Mouse (Mus musculus): ENCODE measurements around the gene Agbl4.

Gene Agbl4

GRCm38 (mm10) chr4:111583562-111584237 lies 1186.2 kb downstream of the Agbl4 start:
- DNase-seq (ENCODE audit: low spot score in 2 of 2), result no peak

DNA sequence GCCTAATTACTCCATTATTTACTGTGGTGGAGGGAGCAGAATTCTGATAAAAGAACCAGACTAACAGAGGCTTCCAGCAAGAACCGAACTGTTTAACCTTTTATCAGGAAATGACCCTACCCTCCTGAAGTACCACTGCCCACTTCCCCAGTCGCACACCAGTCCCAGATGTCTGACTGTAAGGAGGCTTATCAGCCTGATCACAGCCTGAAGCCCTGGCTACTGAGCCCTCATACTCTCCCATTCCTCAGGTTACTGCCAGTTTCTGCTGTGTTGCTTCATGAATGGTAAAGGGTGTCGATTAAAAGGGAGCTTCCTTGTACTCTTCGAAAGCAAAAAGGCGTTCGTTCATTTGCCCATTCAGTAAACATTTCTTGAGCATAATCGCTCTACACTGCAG lies 1186.8 kb downstream of the Agbl4 start:
- no peak for DNase-seq (ENCODE audit: low spot score in 2 of 2)

DNA sequence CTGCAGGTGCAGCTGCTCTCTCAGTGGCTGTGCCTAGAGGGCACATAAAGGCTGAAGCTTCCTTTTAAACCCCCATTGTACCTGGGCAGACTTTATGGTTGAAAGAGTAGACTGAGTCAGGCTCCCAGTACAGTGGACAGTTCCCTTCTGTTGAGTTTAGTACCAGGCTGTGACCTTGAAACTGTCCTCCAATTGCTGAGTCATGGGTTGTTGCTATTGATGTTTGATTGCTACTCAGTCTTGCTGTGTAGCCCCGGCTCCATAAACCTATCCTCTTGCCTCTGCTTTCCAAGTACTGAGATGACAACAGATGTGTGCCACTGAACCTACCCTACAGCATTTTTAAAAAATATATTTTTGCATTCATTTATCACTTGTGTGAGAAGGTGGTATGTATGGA lies 1190.8 kb downstream of the Agbl4 start:
- DNase-seq (ENCODE audit: low spot score in 2 of 2), result no peak

GRCm38 (mm10) chr4:111589467-111590170 lies 1192.2 kb downstream of the Agbl4 start:
- no peak for DNase-seq (ENCODE audit: low spot score in 2 of 2)

- no peak for DNase-seq (ENCODE audit: low spot score in 2 of 2)
Measured at GRCm38 (mm10) chr4:111594655-111595295, 1197.3 kb downstream of the Agbl4 start.

DNA sequence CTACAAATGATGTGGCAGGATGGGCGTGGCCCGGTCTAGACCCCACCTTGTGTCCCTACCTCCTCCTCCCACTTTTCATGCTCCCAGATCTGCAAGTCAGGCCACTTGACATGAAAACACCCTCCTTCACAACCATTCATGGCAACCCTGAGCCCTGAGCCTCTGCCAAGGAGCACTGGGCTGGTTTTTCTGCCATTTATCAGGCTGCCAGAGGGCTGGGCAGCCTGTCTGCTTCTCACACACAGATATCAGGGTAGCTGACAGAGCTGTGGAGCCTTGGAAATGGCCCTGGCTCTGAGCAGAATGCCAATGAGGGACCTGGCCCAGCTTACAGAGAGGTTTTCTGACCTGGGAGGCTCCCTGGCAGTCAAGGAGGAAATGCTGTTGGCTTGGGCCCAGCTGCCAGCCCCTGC lies 1199.8 kb downstream of the Agbl4 start:
- DNase-seq (ENCODE audit: low spot score in 2 of 2), result peak; percentile 2 to 17

- DNase-seq (ENCODE audit: low spot score in 2 of 2), result no peak
Measured at GRCm38 (mm10) chr4:111597986-111598385, 1200.5 kb downstream of the Agbl4 start.

- no peak for DNase-seq (ENCODE audit: low spot score in 2 of 2)
Measured at GRCm38 (mm10) chr4:111603194-111603593, 1205.7 kb downstream of the Agbl4 start.

DNA sequence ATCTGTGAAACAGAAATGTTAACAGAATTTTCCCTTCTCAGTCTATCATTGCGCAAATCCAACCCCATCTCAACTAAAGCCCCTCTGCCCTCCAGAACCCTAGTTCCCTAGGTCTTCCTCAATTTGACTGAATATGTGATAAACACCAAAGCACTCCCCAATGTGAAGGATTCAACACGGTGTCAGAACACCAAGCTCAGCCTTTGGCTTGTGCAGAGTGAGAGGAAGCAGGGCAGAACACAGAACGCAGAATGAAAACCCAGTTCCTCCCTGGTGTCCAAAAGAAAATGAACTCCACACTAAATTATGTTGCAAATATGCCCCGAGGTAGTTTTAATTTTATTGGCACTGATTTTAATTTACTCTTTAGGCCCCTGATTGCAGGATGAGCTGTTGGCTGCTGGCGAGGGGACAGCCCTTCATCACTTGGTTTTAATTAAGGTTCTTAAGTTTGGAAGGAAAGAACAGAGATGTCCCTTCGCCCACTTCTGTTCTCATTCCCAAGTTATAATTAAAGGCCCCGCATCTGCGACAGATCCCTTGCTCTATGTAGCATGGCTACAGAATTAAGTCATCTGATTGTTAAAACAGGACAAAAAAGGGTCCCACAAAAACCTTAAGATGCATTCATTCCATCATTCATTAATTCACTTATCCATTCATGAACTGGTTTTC lies 1210.5 kb downstream of the Agbl4 start:
- DNase-seq (ENCODE audit: low spot score in 2 of 2), result no peak

- DNase-seq (ENCODE audit: low spot score in 2 of 2), result no peak
Measured at GRCm38 (mm10) chr4:111621865-111622264, 1224.4 kb downstream of the Agbl4 start.

GRCm38 (mm10) chr4:111624914-111625313 lies 1227.5 kb downstream of the Agbl4 start:
- DNase-seq (ENCODE audit: low spot score in 2 of 2), result peak; percentile 20 to 44

DNA sequence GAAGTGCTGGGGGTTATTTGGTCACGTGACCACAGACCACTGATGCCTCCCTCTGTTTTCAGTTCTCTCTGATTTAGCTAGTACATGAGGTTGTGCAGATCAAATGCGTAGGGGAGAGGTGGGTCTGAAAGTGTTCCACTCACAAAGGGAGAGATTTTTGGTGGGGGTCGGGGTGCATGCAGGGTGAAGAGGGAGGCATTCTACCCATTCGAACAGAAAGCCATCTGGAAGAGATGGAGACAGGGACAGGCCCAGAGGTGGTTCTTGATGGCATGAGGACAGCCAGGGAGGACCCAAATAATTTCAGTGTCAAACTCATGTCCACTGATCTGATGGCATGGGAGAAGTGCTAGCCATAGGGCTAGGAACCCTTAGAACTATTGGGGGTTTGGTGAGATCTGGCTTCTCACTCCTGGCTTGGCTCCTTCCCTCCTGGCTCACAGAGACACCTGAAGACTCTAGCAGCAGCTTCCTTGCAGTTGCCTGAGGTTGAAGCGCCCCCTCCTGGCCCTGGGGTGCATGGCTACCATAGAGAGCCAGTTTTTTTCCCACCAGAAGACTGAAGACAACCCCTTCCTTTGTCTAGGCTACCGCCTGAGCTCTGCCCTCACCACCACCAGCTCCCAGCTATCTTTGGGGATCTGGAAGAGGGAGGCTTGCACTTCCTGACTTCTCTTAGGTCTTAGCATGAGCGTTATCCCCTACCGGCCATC lies 1228.8 kb downstream of the Agbl4 start:
- peak; percentile 5 to 22 for DNase-seq (ENCODE audit: low spot score in 2 of 2)

GRCm38 (mm10) chr4:111632615-111633014 lies 1235.2 kb downstream of the Agbl4 start:
- DNase-seq (ENCODE audit: low spot score in 2 of 2), result no peak

- DNase-seq (ENCODE audit: low spot score in 2 of 2), result no peak
Measured at GRCm38 (mm10) chr4:111635538-111636124, 1238.2 kb downstream of the Agbl4 start.

DNA sequence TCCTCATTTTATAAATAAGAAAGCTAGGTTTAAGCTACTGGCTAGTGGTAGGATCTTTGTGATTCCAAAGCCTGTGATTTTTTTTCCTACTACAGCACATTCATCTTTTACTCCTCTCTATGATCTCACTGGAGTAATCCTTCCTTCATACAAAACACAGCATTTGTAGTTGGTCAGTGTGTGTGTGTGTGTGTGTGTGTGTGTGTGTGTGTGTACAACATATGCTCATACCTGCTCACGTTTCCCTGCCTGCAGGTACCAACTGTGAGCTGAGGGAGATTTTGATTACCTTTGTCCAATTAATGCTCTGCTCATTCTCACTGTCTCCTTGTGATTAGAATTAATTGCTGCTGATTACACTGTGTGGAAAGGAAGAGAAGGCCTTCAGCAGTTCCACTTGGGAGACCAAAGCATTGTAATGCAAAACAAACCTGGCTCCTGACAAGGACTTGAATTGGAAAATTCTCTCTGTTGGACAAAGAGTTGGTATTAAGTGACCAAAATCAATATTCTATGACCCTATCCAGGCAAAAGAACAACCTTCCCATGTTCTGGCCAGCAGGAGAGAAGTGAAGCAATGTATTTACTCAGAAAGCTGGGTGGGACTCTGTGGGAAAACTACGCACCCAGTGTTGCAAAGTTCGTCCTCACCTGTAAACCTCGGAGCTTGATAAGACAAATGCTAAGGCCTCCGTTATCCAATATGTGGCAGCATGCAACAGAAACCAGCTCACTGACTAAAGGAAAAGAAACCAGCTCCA lies 1241.7 kb downstream of the Agbl4 start:
- DNase-seq (ENCODE audit: low spot score in 2 of 2), result no peak

DNA sequence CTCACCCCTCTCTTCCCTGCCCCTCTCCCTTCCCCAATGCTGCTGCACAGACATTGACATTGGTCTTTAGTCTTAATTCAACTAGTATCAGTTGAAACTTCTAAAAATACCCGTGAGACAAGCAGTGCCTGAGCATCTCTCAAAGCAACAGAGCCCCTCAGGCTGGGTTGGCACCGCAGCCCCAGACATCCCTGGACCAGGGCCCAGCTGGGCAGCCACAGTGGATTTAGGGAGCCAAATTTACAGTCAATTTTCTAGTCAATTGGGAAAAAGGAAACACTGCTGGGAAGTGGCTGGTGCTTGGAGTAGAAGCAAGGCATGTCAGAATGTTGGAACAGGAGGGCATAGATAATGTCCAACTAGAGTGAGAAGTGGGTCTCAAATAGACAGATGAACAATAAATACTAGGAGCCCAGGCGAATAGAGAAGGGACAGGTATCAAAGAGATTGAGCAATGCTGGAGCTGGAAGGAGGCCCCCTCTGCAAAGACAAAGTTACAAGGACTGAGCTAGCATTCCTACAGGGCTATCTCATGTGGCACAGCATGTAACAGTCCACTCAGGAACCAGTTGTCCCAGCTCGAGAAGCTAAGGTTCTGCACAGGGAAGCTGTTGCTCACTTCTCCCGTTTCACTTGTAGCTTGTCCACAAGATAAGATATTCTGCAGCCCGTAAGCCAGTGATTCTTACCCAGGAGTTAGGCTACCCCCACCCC lies 1247.8 kb downstream of the Agbl4 start:
- no peak for DNase-seq (ENCODE audit: low spot score in 2 of 2)

DNA sequence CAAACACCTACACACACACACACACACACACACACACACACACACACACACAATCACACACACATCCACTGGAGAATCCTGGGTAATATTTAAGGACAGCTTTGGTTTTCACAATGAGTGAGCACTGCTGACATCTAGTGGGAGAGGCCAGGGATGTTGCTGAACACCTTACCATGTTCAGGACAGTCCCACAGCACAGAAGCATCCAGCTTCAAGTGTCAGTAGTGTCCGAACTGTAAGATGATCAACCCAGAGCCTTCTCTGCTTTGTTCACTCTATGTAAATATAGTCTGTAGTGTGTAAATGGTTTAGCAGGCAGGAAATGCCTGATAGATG lies 1248.3 kb downstream of the Agbl4 start:
- no peak for DNase-seq (ENCODE audit: low spot score in 2 of 2)

DNA sequence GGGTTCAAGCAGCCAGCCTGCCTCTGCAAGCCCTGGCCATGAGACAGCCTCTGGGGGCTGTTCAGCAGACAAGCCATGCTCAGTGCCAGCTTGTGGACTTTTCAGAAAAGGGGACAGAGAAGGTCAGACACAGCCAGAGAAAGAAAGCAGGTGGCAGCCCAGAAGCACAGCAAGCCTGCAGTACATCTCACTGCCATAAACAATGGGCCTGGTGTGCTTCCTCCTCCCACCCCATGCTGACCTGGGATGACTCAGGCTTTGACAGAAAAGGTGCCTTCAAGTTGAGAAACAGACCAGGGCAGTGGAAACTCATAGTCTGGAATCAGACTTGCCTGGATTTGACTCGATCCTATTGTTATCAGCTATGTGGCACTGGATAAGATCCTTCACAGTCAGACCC lies 1256.0 kb downstream of the Agbl4 start:
- no peak for DNase-seq (ENCODE audit: low spot score in 2 of 2)

- DNase-seq (ENCODE audit: low spot score in 2 of 2), result peak; percentile 14 to 44
Measured at GRCm38 (mm10) chr4:111663730-111664129, 1266.3 kb downstream of the Agbl4 start.

- peak; percentile 23 to 39 for DNase-seq (ENCODE audit: low spot score in 2 of 2)
Measured at GRCm38 (mm10) chr4:111664146-111664545, 1266.7 kb downstream of the Agbl4 start.

All from heart, adult 9 months (tissue).